Comparison of ENCODE assay signal across 14 mouse cellular contexts in genomic region chr7:136014706-136015105, GRCm38 (mm10).
"Had no signal": no experiment of that assay in that cellular context is flagged by ENCODE, and none has a peak within 500 bp of the region (broad histone marks: within the 10 kb centered on the region; RNA-seq: fewer than 3 reads in every experiment).

No protein-coding gene starts in this region.

- H3K4me2 ChIP-seq: intestine, embryonic 15.5 days; kidney, embryonic 15.5 days; liver, embryonic 11.5 days; liver, embryonic 15.5 days; neural tube, embryonic 12.5 days; stomach, embryonic 15.5 days had no signal

- H3K9me3 ChIP-seq: intestine, embryonic 15.5 days; kidney, embryonic 15.5 days; limb, embryonic 10.5 days; liver, embryonic 15.5 days; neural tube, embryonic 12.5 days; stomach, embryonic 15.5 days had no signal

- H3K36me3 ChIP-seq: intestine, embryonic 15.5 days; kidney, embryonic 15.5 days; limb, embryonic 10.5 days; liver, embryonic 15.5 days; neural tube, embryonic 12.5 days; stomach, embryonic 15.5 days had no signal

- H3K27me3 ChIP-seq: kidney, embryonic 15.5 days; liver, embryonic 15.5 days; stomach, embryonic 15.5 days had no signal

- H3K4me3 ChIP-seq: intestine, embryonic 15.5 days; kidney, embryonic 15.5 days; limb, embryonic 10.5 days; liver, embryonic 15.5 days; neural tube, embryonic 12.5 days; stomach, embryonic 15.5 days had no signal

- H3K27ac ChIP-seq: intestine, embryonic 15.5 days; kidney, embryonic 15.5 days; limb, embryonic 10.5 days; liver, embryonic 15.5 days; neural tube, embryonic 12.5 days; stomach, embryonic 15.5 days had no signal

- H3K4me1 ChIP-seq: intestine, embryonic 15.5 days; kidney, embryonic 15.5 days; liver, embryonic 15.5 days; stomach, embryonic 15.5 days had no signal

- DNase-seq: kidney, adult 18-20 months; kidney, postnatal 14 days; lung, adult 2 months; lung, postnatal 36 days; right cerebral cortex, postnatal 4 days; spleen, adult 18-20 months had no signal

- ATAC-seq: intestine, embryonic 15.5 days; lung, postnatal 0 days had no signal

- H3K9ac ChIP-seq: intestine, embryonic 15.5 days; kidney, embryonic 15.5 days; liver, embryonic 15.5 days; neural tube, embryonic 12.5 days; stomach, embryonic 15.5 days had no signal
